Mouse (Mus musculus): ENCODE data around the gene Vamp1.

DNA sequence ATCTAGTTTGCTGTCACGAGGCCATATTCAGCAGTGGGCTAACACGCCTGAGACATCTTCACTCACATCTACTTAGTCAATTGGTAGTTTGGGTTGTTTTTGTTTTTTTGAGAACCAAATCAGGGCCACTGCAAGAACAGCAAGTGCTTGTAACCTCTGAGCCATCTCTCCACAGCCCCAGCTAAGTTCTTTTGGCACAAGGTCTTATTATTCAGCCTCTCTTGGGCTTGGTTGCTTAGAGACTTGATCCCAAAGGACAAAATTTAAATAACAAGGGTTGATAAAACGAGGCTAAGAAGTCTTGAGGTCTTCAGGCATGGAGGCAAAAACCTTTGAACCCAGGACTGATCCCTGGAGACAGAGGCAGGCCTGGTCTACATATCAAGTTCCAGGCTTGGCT is 19.1 kb upstream of the Vamp1 start:
- TF ChIP-seq CTCF (IDR thresholded peaks at IDR 0.05; ENCODE audit: control insufficient read depth, insufficient read depth, low read length) (no peak), POLR2A (IDR thresholded peaks at IDR 0.05; ENCODE audit: borderline replicate concordance, control insufficient read depth, low read depth, low read length) (no peak)
